Mouse (Mus musculus) myocyte (in vitro differentiated cells): ENCODE measurements around the gene Syde2.

Experiments used
- MAX ChIP-seq: IDR thresholded peaks from one replicate; pipeline ENCODE4 v1.6.1; 2011; ENCODE audit warnings: low read depth, mild to moderate bottlenecking, control low read depth
- MYOD1 ChIP-seq, 3 experiments: IDR thresholded peaks; one replicate each; pipeline ENCODE4 v1.6.1; 2011; ENCODE audit warnings: control low read depth in 2 of 3, low read depth in 2 of 3, mild to moderate bottlenecking in 2 of 3, moderate library complexity in 1 of 3; ENCODE audit not compliant: insufficient read length in 2 of 3, control insufficient read depth in 1 of 3
- MYOG ChIP-seq, 3 experiments: IDR thresholded peaks; one replicate each; pipeline ENCODE4 v1.6.1; 2011; ENCODE audit warnings: control low read depth in 2 of 3, low read depth in 2 of 3, mild to moderate bottlenecking in 2 of 3; ENCODE audit not compliant: insufficient read length in 2 of 3, control insufficient read depth in 1 of 3, insufficient read depth in 1 of 3
- POLR2A ChIP-seq: IDR thresholded peaks from one replicate; pipeline ENCODE4 v1.6.1; 2011; ENCODE audit warnings: low read depth, mild to moderate bottlenecking, control low read depth, moderate library complexity; ENCODE audit not compliant: insufficient read length
- POLR2AphosphoS2 ChIP-seq: IDR thresholded peaks from one replicate; pipeline ENCODE4 v1.6.1; 2011; ENCODE audit warnings: low read depth, control low read depth; ENCODE audit not compliant: insufficient read length
- SRF ChIP-seq: IDR thresholded peaks from one replicate; pipeline ENCODE4 v1.6.1; 2011; ENCODE audit warnings: low read depth; ENCODE audit not compliant: control insufficient read depth, insufficient read length
- TCF12 ChIP-seq: IDR thresholded peaks from one replicate; pipeline ENCODE4 v1.6.1; 2011; ENCODE audit warnings: mild to moderate bottlenecking, control low read depth; ENCODE audit not compliant: poor library complexity, insufficient read depth, severe bottlenecking
- TCF3 ChIP-seq: IDR thresholded peaks from one replicate; pipeline ENCODE4 v1.6.1; 2011; ENCODE audit warnings: low read depth, control low read depth; ENCODE audit not compliant: insufficient read length

- TF ChIP-seq POLR2A, result no peak
- TF ChIP-seq MAX, result no peak
- no peak for TF ChIP-seq TCF3
- no peak for TF ChIP-seq POLR2AphosphoS2
- no peak for TF ChIP-seq MYOG (IDR thresholded peaks at IDR 0.05; ENCODE audit: control insufficient read depth in 1 of 3, insufficient read depth in 1 of 3, insufficient read length in 2 of 3, low read depth in 2 of 3)
- TF ChIP-seq SRF, result no peak
- no peak for TF ChIP-seq TCF12
- TF ChIP-seq MYOD1 (IDR thresholded peaks at IDR 0.05; ENCODE audit: control insufficient read depth in 1 of 3, insufficient read length in 2 of 3, low read depth in 2 of 3), result no peak
These were observed 81.6 kb downstream of the Syde2 start for GRCm38 (mm10) chr3:146069276-146069675.
